Mouse (Mus musculus) thymus, adult 2 months (tissue): ENCODE results near the gene Il1a.

Source experiments
- CTCF ChIP-seq: fragments of 200-500 bp; IDR thresholded peaks from 2 replicates; pipeline ENCODE4 v1.5.1; 2012; ENCODE audit warnings: mild to moderate bottlenecking, control low read depth, low read length, moderate library complexity, borderline replicate concordance; ENCODE audit not compliant: control insufficient read depth, poor library complexity, insufficient read depth; ENCODE audit errors: extremely low read depth
- POLR2A ChIP-seq: fragments of 200-500 bp; IDR thresholded peaks from 2 replicates; pipeline ENCODE4 v1.6.1; 2012; ENCODE audit warnings: mild to moderate bottlenecking, low read length, control low read depth, moderate library complexity; ENCODE audit not compliant: control insufficient read depth, poor library complexity, insufficient read depth; ENCODE audit errors: extremely low read depth

DNA sequence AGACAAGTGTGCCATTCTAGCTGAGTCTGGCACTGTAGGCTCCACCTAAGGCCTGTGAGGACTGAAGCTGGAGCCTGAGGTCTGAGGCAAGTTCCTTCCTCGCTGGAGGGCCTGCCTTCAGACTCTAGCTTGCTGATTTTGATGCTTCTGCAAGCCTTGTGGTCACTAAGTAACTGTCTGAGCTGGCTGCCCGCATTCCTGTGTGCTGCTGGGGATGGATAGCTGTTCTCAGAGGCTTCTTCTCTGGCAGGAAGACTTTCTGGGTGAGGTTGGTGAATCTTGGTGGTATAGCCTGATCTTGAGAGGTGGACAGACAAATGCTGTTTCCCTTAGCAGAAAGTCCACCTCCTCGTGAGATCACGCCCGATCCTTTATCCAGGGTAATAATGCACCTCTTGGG lies 42.0 kb downstream of the Il1a start:
- no peak for TF ChIP-seq CTCF
- no peak for TF ChIP-seq POLR2A
